Mouse (Mus musculus): Measurements from ENCODE around the gene Hps5. TPM values are rescaled to one million over a fixed set of nuclear protein-coding genes. Genes with fewer than 3 reads are reported as not detected.

The Hps5 gene
- 3.4 and 4.2 TPM in 2 replicates for polyA plus RNA-seq (2012)

DNA sequence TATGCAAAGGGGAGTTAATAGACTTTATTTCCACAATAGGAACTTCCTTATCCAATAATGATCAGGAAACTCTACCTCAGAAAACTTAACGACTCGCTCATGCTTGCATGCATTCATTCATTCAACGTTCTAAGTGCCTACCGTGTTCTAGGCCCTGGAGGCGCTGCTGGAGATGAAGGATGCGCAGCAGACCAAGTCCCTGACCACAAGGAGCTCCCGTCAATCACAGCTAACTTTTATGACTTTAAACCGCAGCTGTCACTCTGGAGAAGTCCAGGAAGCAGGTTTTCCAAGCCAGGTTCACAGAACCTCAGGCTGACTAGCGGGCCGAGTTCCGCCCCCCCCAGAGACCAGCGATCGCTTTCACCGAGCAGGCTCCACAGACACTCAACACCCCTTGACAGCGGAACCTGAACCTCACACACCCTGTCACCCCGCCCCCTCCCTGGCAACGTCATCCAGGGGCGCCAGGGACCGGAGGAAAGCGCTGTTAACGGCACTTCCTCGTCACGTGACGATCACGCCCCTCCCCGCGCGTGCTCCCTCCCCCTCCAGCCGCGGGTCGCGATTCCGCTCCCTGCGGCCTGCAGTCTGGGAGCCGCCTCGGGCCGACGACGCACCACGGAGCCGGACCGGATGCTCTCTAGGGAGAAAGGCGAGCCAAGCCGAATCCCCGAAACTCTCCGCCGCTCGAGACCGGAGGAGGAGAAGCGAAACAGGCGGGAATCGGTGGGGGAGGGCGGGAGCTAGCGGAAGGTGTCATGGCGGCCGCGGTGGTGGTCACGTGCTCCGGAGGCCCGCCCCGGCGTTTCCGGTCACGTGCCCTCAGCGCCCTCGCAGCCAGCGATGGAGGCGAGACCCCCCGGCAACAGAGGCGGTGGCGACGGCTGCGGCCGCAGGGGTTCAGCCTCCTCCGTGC lies at the start of gene Hps5, which contains the start of gene Gtf2h1:
TSS of gene Hps5 (minus strand) at position 778 of the 919 bp plus-strand sequence.
TSS of gene Gtf2h1 (plus strand) at position 817 of the 919 bp plus-strand sequence.
- no peak for TF ChIP-seq GATA1 (IDR thresholded peaks at IDR 0.05; ENCODE audit: low read length)

DNA sequence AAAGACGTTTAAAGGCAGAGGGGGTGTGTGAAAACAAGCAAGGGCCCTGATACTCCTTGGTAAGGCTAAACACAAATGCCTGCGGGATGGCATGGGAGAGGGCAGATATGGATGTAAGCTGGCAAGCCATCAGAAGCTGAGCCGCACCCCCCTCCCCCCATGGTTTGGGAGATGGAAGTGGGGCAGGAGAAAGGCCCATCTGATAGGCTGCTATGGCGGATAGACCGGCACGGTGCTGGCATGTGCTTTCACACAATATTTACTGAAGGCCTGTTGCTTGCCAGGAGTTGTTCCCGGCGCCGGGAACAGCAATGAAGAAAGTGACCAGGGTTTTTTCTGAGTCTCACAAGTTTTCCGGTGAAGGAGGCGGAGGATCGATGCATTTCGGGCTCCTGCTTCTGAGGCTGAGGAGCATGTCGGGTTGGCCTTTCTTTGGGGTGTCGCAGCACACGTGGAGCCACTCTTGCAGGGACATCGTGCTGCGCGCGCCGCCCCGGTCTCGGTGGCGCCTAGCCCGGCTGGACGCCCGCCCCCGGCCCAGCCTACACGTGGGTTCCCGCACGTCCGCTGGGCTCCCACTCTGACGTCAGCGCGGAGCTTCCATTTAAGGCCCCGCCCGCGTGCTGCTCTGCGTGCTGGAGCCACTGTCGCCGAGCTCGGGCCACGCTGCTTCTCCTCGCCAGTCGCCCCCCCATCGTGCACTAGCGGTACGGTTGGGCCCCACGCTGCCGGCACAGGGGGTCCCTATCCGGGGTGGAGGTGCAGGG lies 49.5 kb upstream of the Hps5 start:
- TF ChIP-seq GATA1 (IDR thresholded peaks at IDR 0.05; ENCODE audit: low read length), result no peak

GRCm38 (mm10) chr7:46843576-46843975 lies 47.7 kb upstream of the Hps5 start:
- no peak for TF ChIP-seq GATA1 (IDR thresholded peaks at IDR 0.05; ENCODE audit: low read length)

DNA sequence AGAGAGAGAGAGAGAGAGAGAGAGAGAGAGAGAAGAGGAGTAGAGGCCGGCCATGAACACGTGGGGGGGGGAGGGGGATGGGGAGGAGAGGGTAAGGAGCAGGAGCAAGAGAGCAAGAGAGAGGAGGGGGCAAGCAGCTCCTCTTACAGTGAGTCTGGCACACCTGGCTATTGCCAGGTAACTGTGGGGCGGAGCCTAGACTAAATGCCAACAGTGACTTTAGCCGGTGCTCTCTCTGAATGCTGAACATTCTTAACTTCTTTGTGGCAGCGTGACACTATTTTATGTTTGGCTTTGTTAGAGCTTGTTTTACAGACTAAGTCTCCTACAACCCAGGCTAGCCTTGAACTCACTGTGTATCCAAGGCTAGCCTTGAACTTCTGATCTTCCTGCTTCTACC lies 46.4 kb upstream of the Hps5 start:
- no peak for TF ChIP-seq GATA1 (IDR thresholded peaks at IDR 0.05; ENCODE audit: low read length)

GRCm38 (mm10) chr7:46840787-46841525 lies 45.1 kb upstream of the Hps5 start, which contains the start of gene Ldha:
Gene Ldha, plus strand, starts transcription at chr7:46841475.
- no peak for TF ChIP-seq GATA1 (IDR thresholded peaks at IDR 0.05; ENCODE audit: low read length)

DNA sequence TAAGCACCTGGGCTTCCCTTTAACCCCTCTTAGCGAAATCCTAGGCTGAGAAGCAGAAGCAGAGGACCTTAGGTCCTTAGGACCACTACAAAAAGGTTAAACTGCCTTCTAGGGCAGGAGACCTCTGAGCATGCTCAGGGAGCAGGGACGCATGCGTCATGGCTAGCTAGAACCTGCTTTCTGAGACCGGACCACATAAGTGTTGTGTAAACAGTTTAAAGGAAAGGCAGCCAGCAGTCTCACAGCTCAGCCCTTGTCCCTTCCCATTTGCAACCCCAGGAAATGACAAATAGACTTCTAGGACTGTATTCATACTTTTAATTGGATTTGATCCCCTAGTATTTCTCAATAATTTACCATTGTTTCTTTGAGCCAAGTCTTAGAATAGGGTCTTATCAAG lies 44.5 kb upstream of the Hps5 start:
- TF ChIP-seq GATA1 (IDR thresholded peaks at IDR 0.05; ENCODE audit: low read length), result no peak

DNA sequence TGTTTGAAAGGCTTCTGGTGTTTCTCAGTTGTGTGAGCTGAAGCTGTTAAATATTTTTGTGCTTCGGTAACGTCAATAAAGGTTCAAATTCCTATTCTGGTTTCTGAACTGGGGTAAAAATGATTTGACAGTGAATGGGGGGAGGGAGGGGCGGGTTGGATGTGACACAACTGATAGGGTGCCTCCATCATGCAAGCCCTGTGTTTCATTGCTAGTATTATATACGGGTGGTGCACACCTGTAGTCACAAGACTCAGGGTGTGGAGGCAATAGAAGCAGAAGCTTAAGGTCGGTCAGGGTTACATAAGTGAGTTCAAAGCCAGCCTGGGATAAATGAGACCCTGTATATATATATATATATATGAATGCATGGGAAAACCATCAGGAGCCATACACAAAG lies 44.0 kb upstream of the Hps5 start:
- no peak for TF ChIP-seq GATA1 (IDR thresholded peaks at IDR 0.05; ENCODE audit: low read length)

- TF ChIP-seq GATA1 (IDR thresholded peaks at IDR 0.05; ENCODE audit: low read length), result no peak
Measured at GRCm38 (mm10) chr7:46839446-46839845, 43.6 kb upstream of the Hps5 start.

DNA sequence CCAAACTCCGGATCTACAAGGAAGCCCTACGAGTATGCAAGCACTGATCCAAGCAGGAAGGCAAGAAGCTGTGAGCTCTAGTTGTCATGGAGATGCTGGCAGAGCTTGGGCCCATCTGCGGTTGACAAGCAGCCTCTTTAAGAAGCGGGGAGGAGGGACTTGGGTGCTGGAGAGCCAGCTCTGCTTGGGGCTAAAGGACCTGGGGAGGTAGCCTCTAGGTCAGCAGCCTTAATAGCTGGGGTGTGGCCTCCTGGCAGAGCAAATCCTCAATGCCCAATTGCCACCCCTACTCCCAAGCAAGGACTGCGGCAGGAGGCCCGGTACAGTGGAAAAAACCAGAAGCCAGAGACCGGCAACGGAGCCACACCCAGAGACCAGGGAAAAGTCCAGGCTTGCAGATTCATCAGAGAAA lies 43.0 kb upstream of the Hps5 start:
- TF ChIP-seq GATA1 (IDR thresholded peaks at IDR 0.05; ENCODE audit: low read length), result no peak

- TF ChIP-seq GATA1 (IDR thresholded peaks at IDR 0.05; ENCODE audit: low read length), result no peak
Measured at GRCm38 (mm10) chr7:46838104-46838671, 42.3 kb upstream of the Hps5 start.

- no peak for TF ChIP-seq GATA1 (IDR thresholded peaks at IDR 0.05; ENCODE audit: low read length)
Measured at GRCm38 (mm10) chr7:46837073-46837472, 41.2 kb upstream of the Hps5 start.

DNA sequence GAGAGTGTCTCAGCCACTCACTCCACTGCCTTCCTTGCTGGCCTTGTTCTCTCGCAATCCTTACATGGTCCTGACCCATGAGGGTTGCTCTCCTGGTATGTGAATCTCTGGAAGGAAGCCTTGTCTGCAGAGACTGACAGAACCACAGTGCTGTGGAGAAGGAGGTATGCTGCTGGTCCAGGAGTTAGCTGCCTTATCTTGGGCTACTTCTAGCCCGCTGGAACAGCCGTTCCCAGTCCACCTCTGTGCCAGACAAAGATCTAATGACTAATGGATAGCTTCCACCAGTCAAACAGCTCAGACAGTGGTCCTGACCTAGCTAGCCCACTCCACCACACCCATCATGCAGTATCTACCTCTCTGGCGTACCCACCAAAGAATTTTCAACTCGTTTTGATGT lies 40.5 kb upstream of the Hps5 start:
- no peak for TF ChIP-seq GATA1 (IDR thresholded peaks at IDR 0.05; ENCODE audit: low read length)

DNA sequence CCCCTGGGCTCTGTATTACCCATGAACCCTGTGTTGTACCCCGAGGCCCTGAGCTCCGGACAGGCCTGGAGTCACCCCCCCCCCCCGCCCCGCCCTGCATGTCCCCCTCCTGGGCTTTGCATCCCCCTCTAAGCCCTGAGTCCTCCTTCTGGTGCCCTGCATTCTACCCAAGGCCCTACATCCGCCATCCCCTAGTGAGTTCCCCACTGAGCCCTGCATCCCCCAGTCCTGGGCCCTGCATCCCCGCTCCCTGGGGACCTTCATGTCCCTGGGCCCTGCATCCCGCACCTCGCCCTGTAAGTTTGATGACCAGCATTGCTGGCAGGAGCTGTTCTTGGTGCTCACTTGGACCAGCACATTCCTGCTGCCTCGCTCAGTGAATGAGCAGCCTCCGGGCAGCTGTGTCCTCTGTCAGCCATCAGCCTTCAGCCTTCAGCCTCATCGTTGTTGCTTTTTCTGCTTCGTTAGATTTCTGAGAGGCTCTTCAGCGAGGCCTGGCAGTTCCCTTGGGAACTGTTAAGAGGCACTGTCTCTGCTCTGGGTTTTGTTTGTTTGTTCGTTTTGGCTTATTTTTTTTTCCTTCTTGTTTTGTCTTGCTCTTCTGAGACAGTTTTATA lies 39.2 kb upstream of the Hps5 start:
- TF ChIP-seq GATA1 (IDR thresholded peaks at IDR 0.05; ENCODE audit: low read length), result no peak

DNA sequence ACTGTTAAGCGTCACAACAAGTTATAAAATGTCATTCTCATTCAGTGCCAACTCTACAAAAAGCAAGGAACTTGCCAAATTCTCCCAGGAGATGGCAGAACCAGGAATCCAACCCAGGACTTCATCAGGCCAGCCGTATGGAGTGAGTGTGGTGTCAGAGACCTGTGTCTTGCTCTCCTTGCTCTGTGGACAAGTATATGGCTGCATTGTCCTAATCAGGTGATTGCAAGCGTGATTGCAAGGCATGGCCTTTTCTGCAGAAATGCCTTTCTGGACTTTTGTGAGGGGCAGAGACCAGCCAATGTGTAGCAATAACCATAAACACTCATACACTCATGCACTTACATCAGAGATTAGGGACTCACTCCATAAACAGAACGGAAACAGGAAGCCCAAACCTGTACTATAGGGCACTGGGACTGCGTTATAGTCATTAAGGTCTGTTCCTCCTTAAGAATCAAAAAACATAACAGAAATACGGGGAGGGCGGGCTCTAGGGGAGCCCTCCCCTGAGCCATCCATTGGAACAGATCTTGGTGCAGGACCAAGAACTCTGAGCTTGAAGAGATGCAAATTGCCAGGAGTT lies 37.9 kb upstream of the Hps5 start:
- no peak for TF ChIP-seq GATA1 (IDR thresholded peaks at IDR 0.05; ENCODE audit: low read length)

Measured in G1E-ER4 (cell line).